Mouse (Mus musculus) frontal cortex, postnatal 25 days (tissue): ENCODE data around the gene Insl6.

Experiments
- DNase-seq, 2 experiments: peaks; one replicate each; pipeline ENCODE4 v3.0.0; 2022; ENCODE audit warnings: low spot score in 2 of 2

Gene Insl6

GRCm38 (mm10) chr19:29287863-29288262 lies 37.3 kb downstream of the Insl6 start:
- DNase-seq = no peak

GRCm38 (mm10) chr19:29285451-29285869 lies 39.7 kb downstream of the Insl6 start:
- DNase-seq = no peak

- DNase-seq = no peak
Measured at GRCm38 (mm10) chr19:29278944-29279587, 46.1 kb downstream of the Insl6 start.

- DNase-seq = no peak
Measured at GRCm38 (mm10) chr19:29276414-29276813, 48.7 kb downstream of the Insl6 start.

GRCm38 (mm10) chr19:29272011-29272809 lies 52.9 kb downstream of the Insl6 start:
- DNase-seq = no peak
